Mouse (Mus musculus) ES-Bruce4 (cell line): ENCODE data around the gene Ptms.

Experiments used
- CTCF ChIP-seq: IDR thresholded peaks from one replicate; pipeline ENCODE4 v1.8.1; 2011; ENCODE audit warnings: low read depth, low read length
- EP300 ChIP-seq: IDR thresholded peaks from 2 replicates; pipeline ENCODE4 v1.6.1; 2011; ENCODE audit warnings: low read depth, low read length; ENCODE audit not compliant: insufficient read depth

GRCm38 (mm10) chr6:124890997-124891396 lies 28.9 kb downstream of the Ptms start:
- TF ChIP-seq CTCF (no peak), EP300 (no peak)
